Mouse (Mus musculus) spleen, postnatal 14 days (tissue): ENCODE data around the gene Gm11992.
A peak's percentile ranks its signal among the peaks of the same experiment; 100 is the strongest.

Experiments used
- DNase-seq, 2 experiments: peaks; one replicate each; pipeline ENCODE4 v3.0.0; 2021 to 2022; ENCODE audit warnings: low spot score in 2 of 2

Gm11992 gene

GRCm38 (mm10) chr11:9048011-9048702 is at the start of gene Gm11992:
Gene Gm11992 (plus strand): TSS chr11:9048594.
- peak; percentile 9 to 17 for DNase-seq

GRCm38 (mm10) chr11:9008761-9009160 is 39.6 kb upstream of the Gm11992 start:
- no peak for DNase-seq

- peak in 1 of 2 experiments; percentile 5 for DNase-seq
These were observed 38.0 kb upstream of the Gm11992 start for GRCm38 (mm10) chr11:9010416-9010815.

- peak; percentile 80 to 82 for DNase-seq
These were observed 37.5 kb upstream of the Gm11992 start, which contains the start of gene Hus1 for GRCm38 (mm10) chr11:9010853-9011339. Gene Hus1 (minus strand): TSS chr11:9011191.

- DNase-seq = no peak
These were observed 37.0 kb upstream of the Gm11992 start for GRCm38 (mm10) chr11:9011348-9011747.

- DNase-seq = no peak
These were observed 33.7 kb upstream of the Gm11992 start for GRCm38 (mm10) chr11:9014740-9015139.

GRCm38 (mm10) chr11:9018491-9019267 is 29.7 kb upstream of the Gm11992 start:
- DNase-seq = no peak

GRCm38 (mm10) chr11:9020207-9020606 is 28.2 kb upstream of the Gm11992 start:
- no peak for DNase-seq

GRCm38 (mm10) chr11:9024782-9025181 is 23.6 kb upstream of the Gm11992 start:
- DNase-seq = no peak

GRCm38 (mm10) chr11:9025211-9025610 is 23.2 kb upstream of the Gm11992 start:
- no peak for DNase-seq

GRCm38 (mm10) chr11:9031530-9031929 is 16.9 kb upstream of the Gm11992 start:
- no peak for DNase-seq

- DNase-seq = no peak
These were observed 1.8 kb upstream of the Gm11992 start for GRCm38 (mm10) chr11:9046546-9046945.

- DNase-seq = no peak
These were observed 1.4 kb upstream of the Gm11992 start for GRCm38 (mm10) chr11:9047044-9047443.

GRCm38 (mm10) chr11:9048703-9049060 is 288 bp downstream of the Gm11992 start, which contains the start of gene Sun3:
Gene Sun3 (minus strand): TSS chr11:9048991.
- no peak for DNase-seq

- no peak for DNase-seq
These were observed 1.8 kb downstream of the Gm11992 start for GRCm38 (mm10) chr11:9050241-9050640.

GRCm38 (mm10) chr11:9051895-9052294 is 3.5 kb downstream of the Gm11992 start:
- no peak for DNase-seq

- no peak for DNase-seq
These were observed 8.5 kb downstream of the Gm11992 start for GRCm38 (mm10) chr11:9056937-9057336.

GRCm38 (mm10) chr11:9057711-9058110 is 9.3 kb downstream of the Gm11992 start:
- no peak for DNase-seq

GRCm38 (mm10) chr11:9060029-9060428 is 11.6 kb downstream of the Gm11992 start:
- DNase-seq = no peak

- DNase-seq = no peak
These were observed 12.1 kb downstream of the Gm11992 start for GRCm38 (mm10) chr11:9060484-9060883.

GRCm38 (mm10) chr11:9076444-9076843 is 28.1 kb downstream of the Gm11992 start:
- no peak for DNase-seq

- DNase-seq = no peak
These were observed 64.8 kb downstream of the Gm11992 start for GRCm38 (mm10) chr11:9113189-9113588.
